Mouse (Mus musculus) cerebellum, adult 9-11 months (tissue): ENCODE results near the gene Ppp2r5a.
A peak's percentile ranks its signal among the peaks of the same experiment; 100 is the strongest.

Experiments
- DNase-seq: peaks from one replicate; pipeline ENCODE4 v3.0.0; 2022

The Ppp2r5a gene

DNA sequence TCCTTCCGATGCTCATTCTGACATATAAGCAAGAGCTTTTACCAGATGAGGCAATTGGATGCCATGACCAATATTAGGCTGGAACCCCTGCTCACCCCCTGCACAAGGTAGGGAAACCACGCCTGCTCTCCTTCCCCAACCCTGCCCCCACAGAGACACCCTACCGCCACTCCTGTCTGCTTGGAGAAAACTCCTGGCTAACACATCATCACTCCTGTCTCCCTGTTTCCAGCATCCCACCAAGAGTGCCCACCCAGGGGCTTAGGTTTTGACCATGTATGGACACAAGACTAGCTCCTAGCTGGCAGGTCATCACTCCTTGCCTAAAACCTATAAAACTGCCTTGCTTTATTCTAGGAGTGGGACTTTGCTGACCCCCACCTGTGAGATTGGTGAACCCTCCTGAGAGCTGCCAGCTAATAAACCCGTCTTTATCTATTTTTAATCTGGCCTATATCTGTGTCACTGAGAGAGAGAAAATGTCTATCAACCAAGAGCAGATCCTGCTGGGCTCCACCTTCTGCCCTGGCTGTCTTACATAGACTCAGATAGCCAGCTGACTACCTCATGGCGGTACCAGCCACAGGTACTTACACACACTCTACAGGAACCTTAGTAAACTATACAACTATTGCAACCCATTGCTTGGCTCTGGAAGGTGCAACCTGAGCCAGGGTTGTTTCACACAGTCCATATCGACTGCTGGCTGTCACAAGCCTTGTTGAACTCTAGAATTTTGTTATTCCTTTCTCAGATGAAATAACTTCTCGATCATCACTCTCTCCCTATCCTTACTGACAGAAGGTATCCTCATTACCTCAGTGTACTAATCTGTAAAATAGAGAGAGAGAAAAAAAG lies 78.1 kb downstream of the Ppp2r5a start:
- DNase-seq: peak; percentile 55

DNA sequence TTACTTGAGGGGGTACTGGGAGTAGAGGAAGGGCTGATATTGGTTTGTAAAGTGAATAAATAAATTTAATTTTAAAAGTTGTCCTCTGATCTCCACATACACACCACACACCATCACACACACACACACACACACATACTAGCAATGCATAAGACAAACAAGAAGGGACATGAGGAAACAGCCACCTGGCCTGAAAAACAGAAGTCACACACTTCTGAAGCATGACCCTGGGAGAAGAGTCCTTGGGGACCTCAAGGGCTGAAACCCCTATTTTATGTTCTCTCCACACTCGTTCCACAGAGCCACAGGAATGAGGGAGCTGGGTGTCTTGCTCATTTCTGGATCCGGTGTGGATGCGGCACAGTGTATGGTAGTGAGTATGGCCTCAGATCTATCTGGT lies 79.7 kb downstream of the Ppp2r5a start:
- DNase-seq: no peak

DNA sequence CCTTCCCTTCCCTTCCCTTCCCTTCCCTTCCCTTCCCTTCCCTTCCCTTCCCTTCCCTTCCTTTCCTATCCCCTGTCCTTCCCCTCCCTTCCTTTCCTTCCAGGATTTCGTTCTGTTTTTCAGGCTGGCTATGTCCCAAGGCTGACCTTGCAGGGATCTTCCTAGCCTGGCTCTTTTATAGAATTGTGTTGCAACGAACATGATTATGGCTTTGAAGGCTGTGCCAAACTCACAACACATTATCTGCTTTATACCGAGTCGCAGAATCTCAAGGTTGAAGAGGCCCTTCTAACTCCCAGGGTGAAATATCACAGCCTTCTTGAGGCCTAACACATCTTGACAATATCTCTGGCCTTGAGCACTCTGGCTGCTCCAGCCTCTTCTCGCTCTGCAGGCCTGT lies 84.4 kb downstream of the Ppp2r5a start:
- peak; percentile 27 for DNase-seq

DNA sequence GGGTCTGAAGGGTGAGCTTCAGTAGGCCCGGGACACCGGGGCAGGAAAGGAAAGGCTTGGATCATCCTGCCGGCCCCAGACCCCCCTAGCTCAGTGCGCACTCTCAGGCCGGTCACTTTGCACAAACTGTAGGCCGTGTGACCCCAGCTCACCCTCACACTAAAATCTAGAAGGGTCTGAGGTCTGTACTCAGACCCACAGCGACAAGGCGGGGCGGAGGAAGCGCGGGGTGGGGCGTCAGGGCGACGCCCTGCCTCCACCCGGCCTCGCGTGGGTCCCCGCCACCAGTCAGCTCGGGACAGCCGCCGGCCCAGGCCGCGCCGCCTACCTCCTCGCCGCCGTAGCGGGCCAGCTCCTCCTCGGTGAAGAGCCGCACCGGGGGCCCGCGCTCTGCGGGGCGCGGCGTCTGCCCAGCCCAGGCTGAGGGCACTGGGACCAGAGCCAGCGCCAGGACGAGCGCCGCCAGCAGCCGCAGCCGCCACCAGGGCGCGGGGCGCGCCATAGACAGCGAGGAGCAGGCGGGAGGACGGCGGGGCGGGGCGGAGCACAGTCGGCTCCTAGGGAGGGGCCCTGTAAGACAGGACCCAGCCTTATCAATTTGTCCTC lies 85.4 kb downstream of the Ppp2r5a start, which contains the start of gene Nenf:
Nenf (minus strand) TSS at position 604 of the 606 bp plus-strand sequence.
- peak; percentile 86 for DNase-seq

DNA sequence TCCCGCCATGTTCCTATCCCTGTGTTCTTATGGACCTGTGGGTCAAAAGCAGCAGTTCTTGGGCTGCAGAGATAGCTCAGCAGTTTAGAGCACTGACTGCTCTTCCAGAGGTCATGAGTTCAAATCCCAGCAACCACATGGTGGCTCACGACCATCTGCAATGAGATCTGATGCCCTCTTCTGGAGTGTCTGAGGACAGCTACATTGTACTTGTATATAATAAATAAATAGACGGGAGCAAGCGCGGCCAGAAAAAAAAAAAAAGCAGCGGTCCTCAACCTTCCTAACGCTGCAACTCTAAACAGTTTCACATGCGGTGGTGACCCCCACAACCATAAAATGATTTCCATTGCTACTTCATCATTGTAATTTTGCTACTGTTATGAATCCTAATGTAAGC lies 86.3 kb downstream of the Ppp2r5a start:
- peak; percentile 45 for DNase-seq

DNA sequence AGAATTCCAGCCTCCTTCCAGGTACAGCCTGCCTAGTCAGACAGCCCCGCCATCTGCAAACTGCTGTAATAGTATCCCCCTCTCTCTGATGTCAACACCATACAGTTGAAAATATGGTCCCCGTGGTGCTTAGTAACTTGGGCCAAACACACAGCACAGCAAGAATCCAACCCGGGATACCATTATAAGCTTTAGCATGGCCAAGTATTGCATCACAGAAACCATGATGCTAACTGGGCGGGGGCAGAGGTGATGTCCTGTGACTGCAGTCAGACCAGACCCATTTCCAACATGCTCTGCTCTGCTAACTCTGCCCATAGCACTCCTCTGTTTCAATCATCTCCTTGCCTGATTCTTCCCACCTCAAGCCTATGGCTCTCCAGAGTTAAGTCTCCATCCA lies 89.1 kb downstream of the Ppp2r5a start:
- no peak for DNase-seq

DNA sequence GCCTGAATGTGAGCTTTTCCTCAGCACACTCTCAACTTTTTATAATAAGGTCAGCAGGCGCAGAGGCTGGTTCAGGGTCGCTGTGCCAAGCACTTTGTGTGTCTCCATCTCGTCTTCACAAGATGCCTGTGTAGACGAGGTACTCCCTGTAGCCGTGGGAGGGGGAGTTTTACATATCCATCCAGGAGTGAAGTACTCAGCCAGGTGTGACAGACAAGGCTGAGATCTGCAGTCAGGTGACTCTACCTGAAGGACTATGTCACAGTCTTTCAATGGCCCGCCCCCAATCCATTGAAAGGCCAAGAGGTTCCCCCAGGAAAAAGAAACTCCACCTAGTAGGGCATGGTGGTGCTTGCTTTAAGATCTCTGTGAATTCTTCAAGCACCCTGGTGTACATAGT lies 89.9 kb downstream of the Ppp2r5a start:
- peak; percentile 42 for DNase-seq

DNA sequence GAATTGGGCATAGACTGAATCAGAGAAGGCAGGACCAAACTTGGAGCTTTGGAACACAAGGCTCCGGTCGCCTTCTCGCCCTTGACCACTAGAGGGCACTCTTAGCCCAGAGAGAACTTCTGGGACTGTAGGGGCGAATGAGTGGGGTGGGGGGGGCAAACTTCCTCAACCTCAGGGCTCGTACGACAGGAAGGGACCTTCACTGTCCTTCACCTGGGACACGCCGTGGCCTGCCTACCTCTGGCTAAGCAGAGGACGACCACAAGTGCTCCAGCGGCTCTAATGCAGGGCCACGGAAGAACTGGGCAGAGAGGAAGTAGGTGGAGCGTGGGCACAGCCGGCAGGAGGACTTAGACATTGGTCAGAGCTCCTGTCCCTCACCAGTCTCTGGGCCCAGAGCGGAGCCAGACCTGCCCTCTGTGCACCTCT lies 90.5 kb downstream of the Ppp2r5a start:
- DNase-seq: peak; percentile 85

DNA sequence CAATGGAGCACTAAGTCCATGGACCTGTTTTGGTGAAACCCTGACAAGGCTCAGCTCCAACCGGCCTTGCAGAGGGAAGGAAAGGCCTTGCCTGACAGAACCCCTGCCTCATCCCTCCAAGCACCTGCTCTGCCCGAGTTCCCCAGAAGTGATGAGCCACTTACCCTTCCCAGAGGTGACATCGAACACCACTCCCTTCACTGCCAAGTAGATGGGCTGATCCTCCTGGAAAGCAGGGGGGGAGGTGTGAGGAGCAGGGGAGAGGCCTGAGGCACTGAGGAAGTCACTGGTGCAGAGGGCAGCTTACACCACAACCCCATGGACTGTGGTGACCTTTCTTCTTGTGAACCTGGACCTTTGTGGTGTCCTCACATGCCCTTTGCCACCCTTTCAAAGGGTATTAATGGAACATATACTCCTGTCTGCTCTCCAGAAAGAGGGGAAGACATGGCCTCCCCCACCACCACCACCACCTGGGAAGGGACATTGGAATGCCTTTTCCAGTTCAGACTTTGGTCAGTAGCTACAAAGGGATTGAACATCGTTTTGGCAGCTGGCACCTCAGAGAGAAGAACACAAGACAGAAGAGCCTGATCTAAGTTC lies 91.7 kb downstream of the Ppp2r5a start:
- no peak for DNase-seq

DNA sequence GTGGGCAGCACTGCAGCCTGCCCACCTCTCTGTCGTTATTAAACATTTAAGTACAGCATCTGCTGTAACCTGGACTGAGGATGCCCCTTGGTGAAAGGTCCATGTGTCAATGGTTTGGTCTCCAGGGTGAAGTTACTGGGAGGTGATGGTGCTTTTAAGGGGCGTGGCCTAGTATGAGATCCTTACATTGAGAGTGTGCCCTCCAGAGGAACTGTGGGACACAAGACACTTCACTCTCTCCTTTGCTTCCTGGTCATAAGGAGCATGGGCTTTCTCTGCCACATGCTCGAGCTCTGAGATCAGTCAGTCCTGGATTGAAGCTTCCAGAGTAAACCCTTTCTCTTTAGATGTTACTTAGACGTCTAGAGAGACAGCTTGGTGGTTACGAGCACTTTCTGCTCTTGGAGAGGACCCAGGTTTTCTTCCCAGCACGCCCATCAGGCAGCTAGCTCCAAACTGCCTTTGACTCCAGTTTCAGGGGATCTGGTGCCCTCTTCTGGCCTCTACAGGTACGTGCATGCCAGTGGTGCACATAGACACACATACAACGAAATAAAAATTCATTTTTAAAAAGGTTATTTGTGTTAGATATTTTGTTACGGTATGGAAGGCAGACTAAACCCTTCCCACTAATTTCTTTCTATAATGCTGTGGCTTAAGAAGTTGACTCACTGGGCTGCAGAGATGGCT lies 95.2 kb downstream of the Ppp2r5a start:
- DNase-seq: no peak

DNA sequence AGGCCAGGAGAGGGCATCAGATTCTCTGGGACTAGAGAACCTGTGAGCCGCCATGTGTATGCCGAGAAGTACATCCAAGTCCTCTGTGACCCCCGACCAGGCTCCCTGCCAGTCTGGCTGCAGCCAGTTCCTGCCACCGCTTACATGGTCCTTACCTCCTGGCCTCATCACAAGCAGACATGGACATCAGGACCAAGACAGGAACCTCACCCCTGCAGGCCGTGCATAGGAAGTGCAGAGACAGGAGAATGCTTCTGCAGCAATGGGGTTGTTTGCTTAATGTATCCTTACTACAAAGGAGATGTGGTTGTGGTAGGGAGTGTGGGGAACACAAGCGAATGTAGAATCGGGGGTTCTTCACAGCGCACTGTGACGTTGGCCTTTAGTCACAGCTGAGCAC lies 96.8 kb downstream of the Ppp2r5a start:
- no peak for DNase-seq

DNA sequence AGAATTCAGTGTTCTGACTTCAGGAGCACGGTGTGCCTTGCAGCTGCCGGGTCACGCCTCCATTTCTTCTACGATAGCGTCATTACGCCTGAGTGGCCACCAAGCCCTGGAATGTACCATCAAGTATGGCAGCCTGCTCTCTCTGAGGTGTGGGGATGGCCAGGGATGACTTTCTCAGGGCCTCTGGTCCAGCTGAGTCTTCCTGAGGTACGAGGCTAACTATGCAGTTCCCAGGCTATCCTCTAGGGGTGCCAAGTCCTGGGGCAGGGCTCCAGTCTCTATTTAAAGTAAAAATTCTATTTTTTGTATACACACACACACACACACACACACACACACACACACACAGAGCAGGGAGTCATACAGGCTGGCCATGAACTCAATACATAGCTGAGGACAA lies 97.5 kb downstream of the Ppp2r5a start:
- no peak for DNase-seq

DNA sequence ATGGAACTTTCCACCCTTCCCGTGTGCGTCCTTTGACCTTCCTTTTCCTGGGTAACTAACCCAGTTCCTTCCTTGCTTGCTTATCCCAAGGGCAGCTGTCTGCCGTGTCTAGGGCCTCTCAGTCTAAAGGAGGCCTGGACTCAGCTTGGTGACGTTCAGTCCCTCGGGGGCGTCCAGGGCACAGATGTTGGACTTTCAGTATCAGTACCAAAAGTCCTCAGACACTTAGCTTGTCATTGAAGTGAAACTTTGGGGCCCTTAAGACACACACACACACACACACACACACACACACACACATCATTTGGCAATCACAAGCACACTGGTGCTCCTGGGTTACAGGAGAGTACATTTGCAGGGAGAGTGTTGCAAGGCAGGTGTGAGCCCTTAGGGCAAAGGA lies 98.9 kb downstream of the Ppp2r5a start:
- no peak for DNase-seq

DNA sequence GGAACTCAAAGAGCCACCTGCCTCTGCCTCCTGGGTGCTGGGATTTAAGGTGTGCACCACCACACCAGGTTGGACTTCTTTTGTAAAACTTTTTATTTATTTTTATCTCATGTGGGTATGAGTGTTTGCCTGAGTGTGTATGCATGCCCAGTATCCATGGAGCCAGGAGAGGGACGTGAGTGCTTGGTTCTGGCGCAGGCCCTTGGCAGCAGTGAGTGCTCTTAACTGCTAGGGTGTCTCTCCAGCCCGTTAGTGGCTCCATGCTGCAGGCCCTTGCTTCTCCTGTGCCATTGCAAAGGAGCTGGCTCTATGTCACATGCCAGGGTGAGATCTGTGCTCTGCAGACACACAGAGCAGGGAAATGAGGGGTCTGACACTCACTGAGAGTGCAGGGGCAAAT lies 99.3 kb downstream of the Ppp2r5a start:
- no peak for DNase-seq
